Mouse (Mus musculus): ENCODE data around the gene Ap1ar.

Ap1ar gene

GRCm38 (mm10) chr3:127837972-127838644, 785 bp upstream of the Ap1ar start:
- no peak for DNase-seq

- peak; percentile 9 for DNase-seq
Observed at GRCm38 (mm10) chr3:127836798-127837153, 547 bp downstream of the Ap1ar start.

- DNase-seq: no peak
Observed at GRCm38 (mm10) chr3:127835594-127835993, 1.7 kb downstream of the Ap1ar start.

GRCm38 (mm10) chr3:127834040-127834439, 3.3 kb downstream of the Ap1ar start:
- DNase-seq: no peak

GRCm38 (mm10) chr3:127831079-127831478, 6.2 kb downstream of the Ap1ar start:
- DNase-seq: no peak

- DNase-seq: no peak
Observed at GRCm38 (mm10) chr3:127830183-127830582, 7.1 kb downstream of the Ap1ar start.

GRCm38 (mm10) chr3:127827123-127827522, 10.2 kb downstream of the Ap1ar start:
- peak; percentile 56 for DNase-seq

GRCm38 (mm10) chr3:127826503-127826902, 10.8 kb downstream of the Ap1ar start:
- no peak for DNase-seq

GRCm38 (mm10) chr3:127823886-127824863, 13.1 kb downstream of the Ap1ar start:
- peak; percentile 13 for DNase-seq

GRCm38 (mm10) chr3:127821209-127821608, 16.1 kb downstream of the Ap1ar start:
- DNase-seq: no peak

- DNase-seq: no peak
Observed at GRCm38 (mm10) chr3:127820400-127820799, 16.9 kb downstream of the Ap1ar start.

GRCm38 (mm10) chr3:127818694-127819663, 18.3 kb downstream of the Ap1ar start:
- DNase-seq: no peak

- no peak for DNase-seq
Observed at GRCm38 (mm10) chr3:127817120-127817683, 20.1 kb downstream of the Ap1ar start.

- no peak for DNase-seq
Observed at GRCm38 (mm10) chr3:127809103-127809502, 28.2 kb downstream of the Ap1ar start.

GRCm38 (mm10) chr3:127807846-127808245, 29.5 kb downstream of the Ap1ar start:
- DNase-seq: no peak

GRCm38 (mm10) chr3:127805991-127806390, 31.3 kb downstream of the Ap1ar start:
- DNase-seq: no peak

- no peak for DNase-seq
Observed at GRCm38 (mm10) chr3:127805071-127805470, 32.3 kb downstream of the Ap1ar start.

GRCm38 (mm10) chr3:127804439-127804838, 32.9 kb downstream of the Ap1ar start:
- DNase-seq: no peak

GRCm38 (mm10) chr3:127802814-127803213, 34.5 kb downstream of the Ap1ar start:
- DNase-seq: no peak

GRCm38 (mm10) chr3:127801162-127801561, 36.2 kb downstream of the Ap1ar start:
- DNase-seq: no peak

GRCm38 (mm10) chr3:127796271-127796670, 41.1 kb downstream of the Ap1ar start:
- no peak for DNase-seq

- DNase-seq: no peak
Observed at GRCm38 (mm10) chr3:127795762-127796161, 41.6 kb downstream of the Ap1ar start.

Data from lung, postnatal 36 days (tissue).